Mouse (Mus musculus) myocyte (in vitro differentiated cells): ENCODE results near the gene Celsr2. TPM values are rescaled to one million over a fixed set of nuclear protein-coding genes. Genes with fewer than 3 reads are reported as not detected.

Experiments used
- H3K27me3 ChIP-seq: one replicate; pipeline ENCODE4 v1.6.1; 2011; ENCODE audit not compliant: control insufficient read depth, insufficient read depth, insufficient read length
- H3K36me3 ChIP-seq: one replicate; pipeline ENCODE4 v1.6.1; 2011; ENCODE audit not compliant: control insufficient read depth, insufficient read depth
- H3K4me2 ChIP-seq: one replicate; pipeline ENCODE4 v1.6.1; 2011; ENCODE audit warnings: low read depth, control low read depth
- H3K4me3 ChIP-seq: one replicate; pipeline ENCODE4 v1.5.1; 2011; ENCODE audit warnings: mild to moderate bottlenecking, control low read depth, moderate library complexity
- H3K79me2 ChIP-seq: one replicate; pipeline ENCODE4 v1.6.1; 2011; ENCODE audit not compliant: control insufficient read depth, insufficient read depth
- H3ac ChIP-seq: one replicate; pipeline ENCODE4 v1.6.1; 2011; ENCODE audit not compliant: control insufficient read depth, insufficient read length
- CEBPB ChIP-seq: IDR thresholded peaks from 2 replicates; pipeline ENCODE4 v1.6.1; 2011; ENCODE audit warnings: mild to moderate bottlenecking, moderate library complexity; ENCODE audit not compliant: poor library complexity, insufficient read depth, severe bottlenecking
- E2F4 ChIP-seq: IDR thresholded peaks from one replicate; pipeline ENCODE4 v1.6.1; 2011; ENCODE audit warnings: mild to moderate bottlenecking, control low read depth, moderate library complexity; ENCODE audit not compliant: insufficient read depth
- MAX ChIP-seq: IDR thresholded peaks from one replicate; pipeline ENCODE4 v1.6.1; 2011; ENCODE audit warnings: low read depth, mild to moderate bottlenecking, control low read depth
- MYOD1 ChIP-seq, 3 experiments: IDR thresholded peaks; one replicate each; pipeline ENCODE4 v1.6.1; 2011; ENCODE audit warnings: control low read depth in 2 of 3, low read depth in 2 of 3, mild to moderate bottlenecking in 2 of 3, moderate library complexity in 1 of 3; ENCODE audit not compliant: insufficient read length in 2 of 3, control insufficient read depth in 1 of 3
- MYOG ChIP-seq, 3 experiments: IDR thresholded peaks; one replicate each; pipeline ENCODE4 v1.6.1; 2011; ENCODE audit warnings: control low read depth in 2 of 3, low read depth in 2 of 3, mild to moderate bottlenecking in 2 of 3; ENCODE audit not compliant: insufficient read length in 2 of 3, control insufficient read depth in 1 of 3, insufficient read depth in 1 of 3
- POLR2A ChIP-seq: IDR thresholded peaks from one replicate; pipeline ENCODE4 v1.6.1; 2011; ENCODE audit warnings: low read depth, mild to moderate bottlenecking, control low read depth, moderate library complexity; ENCODE audit not compliant: insufficient read length
- POLR2AphosphoS2 ChIP-seq: IDR thresholded peaks from one replicate; pipeline ENCODE4 v1.6.1; 2011; ENCODE audit warnings: low read depth, control low read depth; ENCODE audit not compliant: insufficient read length
- REST ChIP-seq: IDR thresholded peaks from one replicate; pipeline ENCODE4 v1.6.1; 2011; ENCODE audit warnings: mild to moderate bottlenecking, control low read depth, moderate library complexity; ENCODE audit not compliant: insufficient read depth, insufficient read length
- SRF ChIP-seq: IDR thresholded peaks from one replicate; pipeline ENCODE4 v1.6.1; 2011; ENCODE audit warnings: low read depth; ENCODE audit not compliant: control insufficient read depth, insufficient read length
- TCF12 ChIP-seq: IDR thresholded peaks from one replicate; pipeline ENCODE4 v1.6.1; 2011; ENCODE audit warnings: mild to moderate bottlenecking, control low read depth; ENCODE audit not compliant: poor library complexity, insufficient read depth, severe bottlenecking
- TCF3 ChIP-seq: IDR thresholded peaks from one replicate; pipeline ENCODE4 v1.6.1; 2011; ENCODE audit warnings: low read depth, control low read depth; ENCODE audit not compliant: insufficient read length
- USF1 ChIP-seq: IDR thresholded peaks from one replicate; pipeline ENCODE4 v1.6.1; 2011; ENCODE audit warnings: low read depth, mild to moderate bottlenecking, control low read depth, moderate library complexity
- polyA plus RNA-seq: library from polyadenylated mRNA; unstranded; fragments of >200 nt; fragmentation: generic; extraction: Trizol; gene quantifications from one replicate; pipeline ENCODE4 v1.2.1, GENCODE M21; 2012; ENCODE audit warnings: missing spikeins

Gene Celsr2
- polyA plus RNA-seq, 1 experiment, result not detected

DNA sequence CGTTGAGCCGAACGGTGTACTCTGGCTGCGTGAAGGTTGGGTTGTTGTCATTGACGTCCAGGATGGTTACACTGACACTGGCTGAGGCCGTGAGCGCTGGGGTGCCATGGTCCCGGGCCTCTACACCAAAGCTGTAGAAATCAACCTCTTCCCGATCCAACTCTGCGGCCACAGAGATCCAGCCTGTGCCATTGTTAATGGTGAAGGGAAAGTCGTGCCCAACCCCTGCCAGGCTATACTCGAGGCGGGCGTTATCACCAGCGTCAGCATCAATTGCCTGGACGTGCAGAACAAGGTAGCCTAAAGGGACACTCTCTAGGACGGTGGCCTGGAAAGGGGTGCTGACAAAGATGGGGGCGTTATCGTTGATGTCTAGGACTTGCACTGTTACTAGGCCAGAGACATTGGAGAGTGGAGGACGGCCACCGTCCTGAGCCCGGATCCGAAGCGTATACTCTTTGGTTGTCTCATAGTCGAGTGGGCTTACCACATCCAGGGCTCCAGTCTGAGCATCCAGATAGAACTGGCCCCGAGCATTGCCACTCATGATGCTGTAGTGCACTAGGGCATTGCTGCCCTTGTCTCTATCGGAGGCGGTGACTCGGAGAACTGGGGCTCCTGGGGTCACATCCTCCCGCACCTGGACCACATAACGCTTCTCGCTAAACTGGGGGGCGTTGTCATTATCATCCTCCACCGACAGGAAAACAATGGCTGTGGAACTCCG lies 1.6 kb downstream of the Celsr2 start:
- no peak overlapping the region for H3ac ChIP-seq
- H3K4me3 ChIP-seq, result no peak overlapping the region
- no peak overlapping the region for H3K4me2 ChIP-seq
- no peaks in the 10 kb centered on the region for H3K36me3 ChIP-seq
- no peak for TF ChIP-seq POLR2A
- no peak for TF ChIP-seq MYOG (IDR thresholded peaks at IDR 0.05; ENCODE audit: control insufficient read depth in 1 of 3, insufficient read depth in 1 of 3, insufficient read length in 2 of 3, low read depth in 2 of 3)
- TF ChIP-seq E2F4, result no peak
- TF ChIP-seq SRF, result no peak
- TF ChIP-seq CEBPB, result no peak
- TF ChIP-seq MAX, result no peak
- no peak for TF ChIP-seq MYOD1 (IDR thresholded peaks at IDR 0.05; ENCODE audit: control insufficient read depth in 1 of 3, insufficient read length in 2 of 3, low read depth in 2 of 3)
- no peak for TF ChIP-seq TCF3
- TF ChIP-seq USF1, result no peak
- no peak for TF ChIP-seq POLR2AphosphoS2
- no peak for TF ChIP-seq REST
- H3K79me2 ChIP-seq, result no peaks in the 10 kb centered on the region
- peaks cover 65% of the 10 kb centered on the region for H3K27me3 ChIP-seq

DNA sequence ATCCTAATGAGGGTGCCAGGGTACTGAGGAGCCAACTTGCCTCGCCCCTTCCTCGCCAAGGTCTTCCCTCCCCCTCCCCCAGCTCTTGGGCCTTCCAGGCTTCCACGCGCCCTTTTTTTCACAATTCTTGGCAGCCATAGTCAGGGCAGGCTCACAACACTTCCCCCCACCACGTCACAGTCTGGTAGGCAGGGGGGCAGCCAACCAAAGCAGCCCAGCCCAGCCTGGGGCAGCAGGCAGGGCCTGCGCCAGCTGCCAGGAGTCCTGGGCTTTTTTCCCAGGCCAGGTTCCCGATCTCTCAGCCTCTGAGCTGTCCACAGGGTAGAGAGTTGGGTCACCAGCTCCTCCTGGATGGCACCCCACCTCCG lies 3.6 kb downstream of the Celsr2 start:
- Histone ChIP-seq H3K79me2 (no peaks in the 10 kb centered on the region), H3K36me3 (no peaks in the 10 kb centered on the region), H3K27me3 (peaks cover 68% of the 10 kb centered on the region), H3K4me3 (no peak overlapping the region), H3K4me2 (no peak overlapping the region), H3ac (no peak overlapping the region)
- TF ChIP-seq MYOG (IDR thresholded peaks at IDR 0.05; ENCODE audit: control insufficient read depth in 1 of 3, insufficient read depth in 1 of 3, insufficient read length in 2 of 3, low read depth in 2 of 3) (no peak), TCF12 (no peak), E2F4 (no peak), REST (no peak), TCF3 (no peak), CEBPB (no peak), USF1 (no peak), MYOD1 (IDR thresholded peaks at IDR 0.05; ENCODE audit: control insufficient read depth in 1 of 3, insufficient read length in 2 of 3, low read depth in 2 of 3) (no peak), POLR2A (no peak), POLR2AphosphoS2 (no peak), MAX (no peak), SRF (no peak)

GRCm38 (mm10) chr3:108411026-108411753 lies 4.2 kb downstream of the Celsr2 start:
- H3K4me2 ChIP-seq, result no peak overlapping the region
- TF ChIP-seq CEBPB (no peak), TCF12 (no peak), MYOG (IDR thresholded peaks at IDR 0.05; ENCODE audit: control insufficient read depth in 1 of 3, insufficient read depth in 1 of 3, insufficient read length in 2 of 3, low read depth in 2 of 3) (no peak), POLR2AphosphoS2 (no peak), USF1 (no peak), REST (no peak), MYOD1 (IDR thresholded peaks at IDR 0.05; ENCODE audit: control insufficient read depth in 1 of 3, insufficient read length in 2 of 3, low read depth in 2 of 3) (no peak), SRF (no peak), E2F4 (no peak), TCF3 (no peak), MAX (no peak), POLR2A (no peak)
- no peak overlapping the region for H3ac ChIP-seq
- no peaks in the 10 kb centered on the region for H3K79me2 ChIP-seq
- no peaks in the 10 kb centered on the region for H3K36me3 ChIP-seq
- peaks cover 68% of the 10 kb centered on the region for H3K27me3 ChIP-seq
- H3K4me3 ChIP-seq, result no peak overlapping the region

GRCm38 (mm10) chr3:108410359-108410714 lies 5.0 kb downstream of the Celsr2 start:
- H3K36me3 ChIP-seq, result no peaks in the 10 kb centered on the region
- H3K27me3 ChIP-seq, result peaks cover 69% of the 10 kb centered on the region
- no peak overlapping the region for H3K4me2 ChIP-seq
- H3ac ChIP-seq, result no peak overlapping the region
- H3K79me2 ChIP-seq, result no peaks in the 10 kb centered on the region
- no peak overlapping the region for H3K4me3 ChIP-seq
- TF ChIP-seq POLR2A (no peak), E2F4 (no peak), USF1 (no peak), SRF (no peak), MYOD1 (IDR thresholded peaks at IDR 0.05; ENCODE audit: control insufficient read depth in 1 of 3, insufficient read length in 2 of 3, low read depth in 2 of 3) (no peak), MYOG (IDR thresholded peaks at IDR 0.05; ENCODE audit: control insufficient read depth in 1 of 3, insufficient read depth in 1 of 3, insufficient read length in 2 of 3, low read depth in 2 of 3) (no peak), TCF3 (no peak), POLR2AphosphoS2 (no peak)
